Comparison of ENCODE assay signal across 14 mouse cellular contexts in genomic region chr3:51745162-51745561, GRCm38 (mm10).
DNase-seq lines count a peak whose midpoint lies in the region; ATAC-seq and TF ChIP-seq lines count a peak whose summit lies in the region.
"Had no signal": no experiment of that assay in that cellular context is flagged by ENCODE, and none has a peak within 500 bp of the region (broad histone marks: within the 10 kb centered on the region; RNA-seq: fewer than 3 reads in every experiment).

No protein-coding gene starts in this region.

- peaks cover 4% of the 10 kb centered on the region; the same call in 1 of the 2 replicates for H3K9me3 ChIP-seq in forebrain, embryonic 10.5 days
- H3K9me3 ChIP-seq in forebrain, embryonic 12.5 days = no peaks in the 10 kb centered on the region
- H3K9me3 ChIP-seq in neural tube, embryonic 14.5 days (ENCODE audit: control insufficient read depth, low read length) = no peaks in the 10 kb centered on the region
- no peaks in the 10 kb centered on the region for H3K9me3 ChIP-seq in neural tube, embryonic 15.5 days (replicated peaks)
- no peaks in the 10 kb centered on the region for H3K9me3 ChIP-seq in liver, embryonic 16.5 days (replicated peaks; ENCODE audit: control insufficient read depth, low read length)
- H3K9me3 ChIP-seq: intestine, embryonic 15.5 days had no signal

- H3K36me3 ChIP-seq in forebrain, embryonic 10.5 days (replicated peaks) = peaks cover 14% of the 10 kb centered on the region
- no peaks in the 10 kb centered on the region for H3K36me3 ChIP-seq in forebrain, embryonic 12.5 days (replicated peaks)
- no peaks in the 10 kb centered on the region for H3K36me3 ChIP-seq in neural tube, embryonic 14.5 days (ENCODE audit: control insufficient read depth, insufficient read depth, low read length)
- H3K36me3 ChIP-seq in neural tube, embryonic 15.5 days = no peaks in the 10 kb centered on the region
- no peaks in the 10 kb centered on the region for H3K36me3 ChIP-seq in liver, embryonic 16.5 days (ENCODE audit: control insufficient read depth, insufficient read depth)
- H3K36me3 ChIP-seq: intestine, embryonic 15.5 days had no signal

- WGBS in forebrain, embryonic 10.5 days = 88% methylated on average over 8 of the region's 8 CpGs
- 90% methylated on average over 8 of the region's 8 CpGs for WGBS in forebrain, embryonic 12.5 days
- 90% methylated on average over 8 of the region's 8 CpGs for WGBS in neural tube, embryonic 14.5 days
- 88% methylated on average over 8 of the region's 8 CpGs for WGBS in neural tube, embryonic 15.5 days
- 18% methylated on average over 8 of the region's 8 CpGs for WGBS in liver, embryonic 16.5 days (ENCODE audit: insufficient replicate concordance)

- no peak for ATAC-seq in forebrain, embryonic 12.5 days (ENCODE audit: low FRiP score)
- no peak for ATAC-seq in neural tube, embryonic 14.5 days (ENCODE audit: low read depth)
- no peak for ATAC-seq in neural tube, embryonic 15.5 days (ENCODE audit: low FRiP score)
- ATAC-seq in liver, embryonic 16.5 days (ENCODE audit: low read depth) = 0 out of 2 replicates have a peak, but pooled peaks have one; percentile 16
- ATAC-seq: intestine, embryonic 15.5 days had no signal

- no peak for TF ChIP-seq CTCF in layer of hippocampus, adult 2 months (conservative IDR thresholded peaks at IDR 0.05)

- peaks cover 56% of the 10 kb centered on the region for H3K4me1 ChIP-seq in forebrain, embryonic 10.5 days
- H3K4me1 ChIP-seq in forebrain, embryonic 12.5 days = peaks cover 38% of the 10 kb centered on the region
- peaks cover 30% of the 10 kb centered on the region for H3K4me1 ChIP-seq in neural tube, embryonic 14.5 days (ENCODE audit: control insufficient read depth, insufficient read depth, low read length)
- peaks cover 49% of the 10 kb centered on the region for H3K4me1 ChIP-seq in neural tube, embryonic 15.5 days
- peaks cover 36% of the 10 kb centered on the region for H3K4me1 ChIP-seq in liver, embryonic 16.5 days (ENCODE audit: control insufficient read depth, low read depth, low read length)

- DNase-seq in forebrain, embryonic 10.5 days (ENCODE audit: extremely low spot score, low spot score) = no peak
- no peak for DNase-seq in adrenal gland, adult 2 months
- no peak for DNase-seq in ovary, postnatal 14 days (ENCODE audit: low spot score)
- no peak for DNase-seq in layer of hippocampus, adult 2 months (ENCODE audit: low spot score in 2 of 2)
- DNase-seq: adrenal gland, postnatal 36 days; cerebellum, postnatal 25 days; heart, adult 18-20 months had no signal

- no peak overlapping the region for H3K4me2 ChIP-seq in forebrain, embryonic 12.5 days
- no peak overlapping the region for H3K4me2 ChIP-seq in neural tube, embryonic 14.5 days (ENCODE audit: low read depth, low read length)
- H3K4me2 ChIP-seq in neural tube, embryonic 15.5 days = no peak overlapping the region
- H3K4me2 ChIP-seq in liver, embryonic 16.5 days (ENCODE audit: low read depth, low read length) = peak overlapping the region; percentile 4
- H3K4me2 ChIP-seq: intestine, embryonic 15.5 days had no signal

- no peak overlapping the region for H3K9ac ChIP-seq in forebrain, embryonic 12.5 days
- no peak overlapping the region for H3K9ac ChIP-seq in neural tube, embryonic 14.5 days (replicated peaks; ENCODE audit: low read depth, low read length)
- H3K9ac ChIP-seq in neural tube, embryonic 15.5 days (replicated peaks) = no peak overlapping the region
- H3K9ac ChIP-seq in liver, embryonic 16.5 days (ENCODE audit: low read depth, low read length) = no peak overlapping the region
- H3K9ac ChIP-seq: intestine, embryonic 15.5 days had no signal

- H3K27me3 ChIP-seq in forebrain, embryonic 10.5 days (ENCODE audit: poor library complexity, severe bottlenecking) = no peaks in the 10 kb centered on the region; the same call in 1 of the 2 replicates
- no peaks in the 10 kb centered on the region for H3K27me3 ChIP-seq in forebrain, embryonic 12.5 days
- H3K27me3 ChIP-seq in neural tube, embryonic 14.5 days (ENCODE audit: control insufficient read depth, insufficient read depth, low read length) = no peaks in the 10 kb centered on the region
- H3K27me3 ChIP-seq in neural tube, embryonic 15.5 days (replicated peaks) = no peaks in the 10 kb centered on the region
- H3K27me3 ChIP-seq in liver, embryonic 16.5 days (ENCODE audit: control insufficient read depth, insufficient read depth, low read depth, low read length) = no peaks in the 10 kb centered on the region
- H3K27me3 ChIP-seq: intestine, embryonic 15.5 days had no signal

- H3K4me3 ChIP-seq in forebrain, embryonic 10.5 days = no peak overlapping the region
- H3K4me3 ChIP-seq in forebrain, embryonic 12.5 days (replicated peaks) = no peak overlapping the region
- H3K4me3 ChIP-seq in neural tube, embryonic 14.5 days (ENCODE audit: low read depth, low read length) = no peak overlapping the region
- H3K4me3 ChIP-seq in neural tube, embryonic 15.5 days (replicated peaks) = no peak overlapping the region
- H3K4me3 ChIP-seq in liver, embryonic 16.5 days (ENCODE audit: low read depth, low read length) = no peak overlapping the region
- H3K4me3 ChIP-seq in layer of hippocampus, adult 2 months = no peak overlapping the region
- H3K4me3 ChIP-seq: erythroblast, embryonic 14.5 days; intestine, embryonic 15.5 days; myocyte had no signal

- peak overlapping the region; percentile 11; the same call in 1 of the 2 replicates for H3K27ac ChIP-seq in forebrain, embryonic 10.5 days
- H3K27ac ChIP-seq in forebrain, embryonic 12.5 days = no peak overlapping the region
- peak overlapping the region; percentile 10; the same call in 1 of the 2 replicates for H3K27ac ChIP-seq in neural tube, embryonic 14.5 days (ENCODE audit: low read depth, low read length)
- H3K27ac ChIP-seq in neural tube, embryonic 15.5 days (replicated peaks) = no peak overlapping the region
- H3K27ac ChIP-seq in liver, embryonic 16.5 days (ENCODE audit: low read length) = peak overlapping the region; percentile 12
- no peak overlapping the region for H3K27ac ChIP-seq in layer of hippocampus, adult 2 months
- H3K27ac ChIP-seq: intestine, embryonic 15.5 days had no signal

Comparison
In these comparisons a context has a peak if more than half of its experiments do, and no peak if none do; other contexts are left out.
1. H3K27ac ChIP-seq: peak in forebrain, embryonic 10.5 days (single experiment), neural tube, embryonic 14.5 days (single experiment) and liver, embryonic 16.5 days (single experiment); none in forebrain, embryonic 12.5 days (single experiment), neural tube, embryonic 15.5 days (single experiment) and layer of hippocampus, adult 2 months (single experiment).